Mouse (Mus musculus): ENCODE measurements around the gene Nfil3.

Gene Nfil3

DNA sequence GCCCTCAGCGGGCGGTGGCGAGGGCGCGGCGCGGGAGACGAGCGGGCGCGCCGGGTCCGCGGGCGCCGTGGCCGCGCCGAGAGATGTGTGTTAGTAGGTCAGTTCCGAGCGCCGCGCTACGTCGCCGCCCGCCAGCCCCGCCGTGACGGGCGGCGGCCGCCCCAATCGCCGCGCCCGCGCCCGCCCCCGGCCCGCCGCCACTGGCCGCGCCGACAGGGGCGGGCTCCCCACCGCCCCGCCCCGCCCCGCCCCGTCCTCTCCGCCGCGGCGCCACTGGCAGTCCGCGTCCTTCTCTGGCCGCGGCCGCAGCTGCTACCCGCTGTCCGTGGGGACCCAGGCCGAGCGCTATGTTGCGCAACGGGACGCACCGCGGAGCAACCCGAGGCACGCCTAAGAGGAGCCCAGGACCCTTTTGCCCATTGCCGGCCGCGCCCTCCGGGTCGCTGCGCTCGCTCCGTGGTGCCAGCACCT is at the start of gene Nfil3:
TSS of gene Nfil3 (minus strand) at position 123 of the 471 bp plus-strand sequence.
- DNase-seq = peak in 1 of 2 experiments; percentile 64

DNA sequence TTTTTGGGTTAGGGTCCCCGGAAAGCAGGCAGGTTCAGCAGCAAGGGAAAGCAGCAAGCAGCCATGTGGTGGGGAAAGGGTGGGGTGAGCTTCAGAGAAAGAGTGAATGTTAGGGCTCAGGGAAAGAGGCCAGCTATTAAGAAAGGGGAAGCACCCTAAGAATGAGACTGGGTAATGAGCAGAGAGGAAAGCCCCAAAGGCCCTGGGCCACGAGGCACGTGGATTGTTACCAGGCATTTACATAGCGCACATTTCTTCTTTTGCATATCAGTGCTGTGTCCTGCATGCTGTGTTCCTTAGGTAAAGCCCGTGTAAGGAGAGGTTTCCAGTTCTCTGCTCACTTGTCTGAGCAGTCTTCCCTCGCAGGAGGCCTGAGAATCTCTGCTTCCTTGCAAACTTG is 43.4 kb upstream of the Nfil3 start:
- peak; percentile 39 to 50 for DNase-seq

DNA sequence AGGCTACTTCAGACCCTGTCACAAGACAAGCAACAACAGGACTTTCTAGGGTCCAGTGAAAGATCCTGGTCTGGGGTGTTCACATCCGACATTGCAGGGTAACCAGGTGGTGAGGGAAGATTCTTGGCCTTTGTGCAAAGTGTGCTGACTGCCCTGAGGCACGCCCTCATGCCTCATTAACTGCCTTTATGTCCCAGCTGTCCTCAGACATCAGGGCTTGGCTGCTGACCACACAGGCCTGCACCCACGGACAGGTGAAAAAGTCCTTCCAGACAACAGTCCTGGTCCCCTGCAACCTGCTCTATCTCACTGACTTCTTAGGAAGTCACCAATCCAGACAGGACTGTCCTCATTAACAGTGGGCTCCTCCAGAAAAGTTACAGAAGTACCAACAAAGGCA is 39.4 kb upstream of the Nfil3 start:
- no peak for DNase-seq

DNA sequence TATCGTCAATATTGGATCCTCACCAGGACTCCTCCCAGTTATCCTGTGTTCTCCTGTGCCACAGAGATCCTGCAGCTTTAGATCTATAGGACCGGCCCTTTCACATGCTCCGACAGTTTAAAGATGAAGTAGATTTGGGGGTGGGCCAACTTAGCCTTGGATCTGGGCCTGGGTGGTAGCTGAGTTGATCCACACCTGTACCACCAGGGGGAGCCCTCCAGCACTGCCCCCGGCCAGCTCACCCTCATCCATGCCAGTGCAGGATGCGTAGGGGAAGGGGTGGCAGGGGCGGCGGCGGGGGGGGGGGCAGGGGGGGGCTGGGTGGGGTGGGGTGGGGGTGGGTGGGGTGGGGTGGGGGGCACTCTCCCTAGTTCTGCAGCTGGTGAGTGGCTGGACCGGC is 38.7 kb upstream of the Nfil3 start:
- peak; percentile 63 to 66 for DNase-seq

DNA sequence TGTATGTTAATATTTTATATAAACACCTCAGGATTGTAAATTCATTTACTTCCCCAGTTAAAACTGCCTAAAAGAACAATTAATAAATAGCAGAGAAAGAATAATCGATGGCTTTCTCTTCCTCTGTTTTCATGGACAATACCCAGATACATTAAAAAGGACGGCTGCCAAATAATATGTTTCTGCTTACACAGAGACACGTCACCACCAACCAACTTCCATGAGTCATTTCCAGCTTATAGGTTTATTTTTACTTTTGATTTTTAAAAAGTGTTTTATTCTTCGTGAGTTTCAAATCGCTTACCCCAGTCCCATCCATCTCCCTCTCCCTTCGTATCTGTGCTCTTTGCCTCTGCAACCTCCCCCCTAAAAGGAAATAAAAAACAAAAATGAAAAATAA is 38.1 kb upstream of the Nfil3 start:
- no peak for DNase-seq

DNA sequence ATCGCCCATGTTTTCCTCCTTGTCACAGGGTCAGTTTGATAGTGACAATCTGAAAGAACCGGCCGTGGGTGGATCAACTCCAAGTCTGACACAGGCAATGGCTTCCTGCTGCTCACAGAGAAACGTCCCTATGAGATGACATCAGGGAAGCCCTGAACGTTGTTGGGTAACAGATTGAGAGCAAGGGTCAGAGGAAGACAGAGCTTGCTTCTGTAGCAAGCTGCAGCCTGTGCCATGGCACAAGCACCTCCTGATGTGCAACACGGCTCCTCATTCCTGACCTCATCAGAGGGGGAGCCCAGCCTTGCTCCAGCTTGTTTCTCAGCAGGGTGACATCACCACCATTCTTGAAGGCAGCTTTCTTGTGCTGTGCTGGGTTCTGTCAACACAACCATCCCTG is 37.1 kb upstream of the Nfil3 start:
- DNase-seq = no peak

DNA sequence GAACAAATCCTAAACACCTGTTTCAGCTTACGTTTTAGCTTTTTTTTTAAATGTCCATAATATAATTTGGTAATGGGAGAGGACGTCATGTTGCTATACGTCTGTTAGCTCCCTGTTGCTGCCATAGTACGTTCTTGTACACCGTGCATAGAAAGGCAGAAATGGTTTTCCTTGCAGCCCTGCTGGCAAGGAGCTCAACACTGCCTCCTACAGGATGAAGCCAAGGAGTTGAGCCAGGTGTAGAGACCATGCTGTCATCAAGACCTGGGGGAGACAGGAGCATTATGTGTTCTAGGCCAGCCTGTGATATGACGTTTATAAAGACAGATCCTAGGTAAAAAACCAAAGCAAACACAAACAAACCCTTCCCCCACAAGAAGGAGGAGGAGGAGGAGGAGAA is 36.2 kb upstream of the Nfil3 start:
- no peak for DNase-seq

DNA sequence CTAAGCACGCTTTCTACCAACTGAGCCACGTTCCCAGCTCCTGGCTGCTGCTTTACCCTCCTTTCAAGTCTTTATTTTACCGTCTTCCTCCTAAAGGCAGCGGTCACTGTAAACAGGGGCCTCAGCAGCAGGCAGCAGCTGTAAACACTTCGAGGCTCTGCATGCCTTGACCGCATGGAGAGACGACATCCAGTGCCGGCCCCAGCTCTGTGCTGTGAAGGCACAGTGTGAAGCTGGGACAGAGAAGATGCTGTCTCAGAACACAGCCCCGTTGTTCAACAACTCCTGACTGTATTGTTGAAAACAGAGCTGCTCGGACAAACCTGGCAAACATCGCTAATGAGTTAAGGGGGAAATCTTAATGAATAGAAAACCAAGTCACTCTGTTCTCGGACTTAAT is 30.6 kb upstream of the Nfil3 start:
- DNase-seq = no peak

DNA sequence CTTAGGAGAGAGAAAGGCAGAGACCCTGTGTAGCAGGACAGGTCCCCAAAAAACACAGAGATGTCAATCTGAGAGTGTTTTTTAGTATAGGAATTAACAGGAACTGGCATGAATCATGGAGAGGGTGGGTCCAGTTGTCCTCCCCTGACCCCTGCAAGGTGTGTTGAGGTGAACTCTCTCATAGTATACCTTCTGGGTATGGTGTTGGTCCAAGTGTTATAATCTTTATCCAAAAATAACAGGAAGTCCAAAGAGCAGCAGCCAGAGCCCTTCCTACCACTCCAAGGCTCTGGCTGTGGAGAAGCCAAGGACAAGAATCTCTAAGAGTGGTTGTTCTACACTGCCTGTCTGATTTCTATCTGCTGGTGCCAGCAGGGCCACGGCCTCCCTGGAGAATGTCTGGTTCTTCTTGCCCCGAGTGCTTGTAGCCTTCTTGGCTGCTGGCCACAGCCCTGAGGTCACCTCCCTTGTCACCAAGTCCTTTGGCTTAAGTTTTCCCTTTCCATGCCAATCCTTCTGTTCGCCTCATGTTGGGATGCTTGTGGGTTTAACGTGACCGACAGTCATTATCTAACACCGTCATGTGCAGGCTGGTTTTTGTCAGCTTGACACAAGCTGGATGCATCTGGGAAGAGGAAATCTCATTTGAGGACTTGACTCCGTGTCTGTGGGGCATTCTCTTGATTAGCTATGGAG is 27.8 kb upstream of the Nfil3 start:
- DNase-seq = no peak

DNA sequence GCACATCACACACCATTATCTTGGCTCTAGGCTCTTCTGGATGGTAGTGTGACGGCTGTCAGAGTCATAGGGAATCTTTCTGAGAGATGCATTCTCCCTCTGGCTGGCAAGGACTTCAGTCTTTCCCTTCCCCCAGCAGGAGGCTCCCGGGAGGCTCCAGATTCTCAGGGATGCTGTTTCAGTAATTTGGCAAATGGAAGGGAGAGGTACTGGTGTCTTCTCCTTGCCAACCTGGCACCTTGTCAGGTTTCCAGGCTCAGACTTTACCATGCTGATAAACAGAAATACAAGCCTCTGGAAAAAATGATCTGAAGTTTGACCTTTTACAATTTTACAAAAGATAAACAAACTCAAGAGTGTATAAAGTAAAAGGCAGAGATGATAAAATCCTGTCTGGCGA is 26.9 kb upstream of the Nfil3 start:
- DNase-seq = no peak

DNA sequence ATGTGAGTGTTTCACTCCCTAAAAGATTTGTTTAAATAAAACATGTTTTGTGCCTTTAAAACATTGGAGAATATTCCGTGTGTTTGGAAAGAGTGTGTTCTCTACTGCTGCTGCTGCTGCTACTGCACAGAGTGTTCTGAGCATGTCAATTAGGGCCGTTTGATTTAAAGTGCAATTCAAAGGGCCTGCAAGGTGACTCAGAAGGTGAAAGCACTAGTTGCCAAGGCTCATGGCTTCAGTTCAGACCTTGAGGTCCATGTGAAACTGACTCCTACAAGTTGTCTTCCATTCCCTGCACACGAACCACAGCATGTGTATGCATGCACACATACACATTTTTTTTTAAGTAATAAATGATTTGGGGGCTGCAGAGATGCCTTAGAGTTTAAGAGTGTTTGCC is 22.4 kb upstream of the Nfil3 start:
- no peak for DNase-seq

DNA sequence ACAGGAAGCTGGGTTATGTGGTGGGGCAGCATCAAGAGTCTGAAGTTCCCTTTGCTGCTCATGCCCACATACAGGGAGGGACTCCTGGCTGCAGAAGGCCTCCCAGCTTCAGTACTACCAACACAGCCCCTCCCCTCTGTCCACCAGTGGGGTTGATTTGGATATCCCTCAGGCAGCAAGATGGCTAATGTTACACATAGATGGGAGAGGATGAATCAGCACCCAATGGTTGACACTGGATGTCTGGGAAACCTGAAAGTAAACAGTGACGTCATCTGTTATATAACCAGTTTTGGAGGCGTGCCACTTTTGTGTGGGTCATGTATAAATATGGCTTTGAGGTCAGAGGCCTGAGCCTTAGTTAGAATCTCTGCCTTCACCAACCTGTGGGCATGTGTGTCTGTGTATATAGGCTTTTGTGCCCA is 20.6 kb upstream of the Nfil3 start:
- DNase-seq = no peak

DNA sequence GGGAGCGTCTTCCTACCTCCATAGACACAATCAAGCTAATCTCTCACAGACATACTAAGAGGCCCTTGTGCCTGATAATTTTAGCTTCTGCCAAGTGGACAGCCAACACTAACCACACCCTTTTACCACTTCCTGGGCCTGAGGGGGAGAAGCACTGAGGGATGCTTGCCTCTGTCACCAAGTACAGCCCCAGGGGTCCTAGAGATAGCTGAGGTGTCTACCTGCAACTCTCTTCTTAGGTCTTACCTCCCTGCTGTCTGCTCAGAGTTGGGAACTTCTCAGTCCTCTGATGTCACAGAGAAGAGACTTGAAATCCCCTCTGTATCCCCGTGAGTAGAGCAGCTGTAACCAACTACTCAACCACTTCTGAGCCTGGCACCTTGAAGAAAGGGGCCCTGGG is 19.6 kb upstream of the Nfil3 start:
- no peak for DNase-seq

DNA sequence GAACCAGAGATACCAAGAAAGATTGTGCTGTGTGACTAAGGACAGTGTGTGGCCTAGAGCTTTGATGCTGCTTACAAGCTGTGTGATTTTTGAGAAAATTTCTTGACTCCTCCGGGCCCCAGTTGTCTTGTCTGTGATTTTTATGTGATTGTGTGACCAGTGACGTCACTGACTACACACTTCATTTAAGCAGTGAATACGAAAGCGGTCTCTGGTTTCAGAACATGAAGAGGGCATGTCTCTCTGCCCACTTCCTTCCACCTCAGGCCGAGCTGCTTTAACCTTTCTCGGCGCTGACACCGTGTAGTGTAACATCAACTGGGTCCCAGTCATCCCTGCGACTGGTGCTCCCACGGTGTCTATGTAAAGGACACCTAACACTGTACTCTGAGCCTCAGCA is 17.7 kb upstream of the Nfil3 start:
- no peak for DNase-seq

DNA sequence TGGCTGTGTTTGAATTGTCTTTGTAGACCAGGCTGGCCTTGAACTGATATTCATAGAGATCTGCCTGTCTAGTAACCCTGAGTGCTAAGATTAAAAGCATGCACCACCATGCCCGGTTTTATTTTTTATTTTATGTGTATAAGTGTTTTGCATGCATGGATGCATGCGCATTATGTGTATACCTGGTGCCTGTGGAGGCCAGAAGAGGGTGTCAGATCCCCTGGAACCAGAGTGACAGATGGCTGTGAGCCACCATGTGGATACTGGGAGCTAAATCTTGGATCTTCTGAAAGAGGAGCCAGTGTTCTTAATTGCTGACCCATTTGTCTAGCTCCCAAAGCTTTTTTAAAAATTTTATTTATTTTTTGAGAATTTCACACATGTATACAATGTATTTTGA is 16.9 kb upstream of the Nfil3 start:
- no peak for DNase-seq

DNA sequence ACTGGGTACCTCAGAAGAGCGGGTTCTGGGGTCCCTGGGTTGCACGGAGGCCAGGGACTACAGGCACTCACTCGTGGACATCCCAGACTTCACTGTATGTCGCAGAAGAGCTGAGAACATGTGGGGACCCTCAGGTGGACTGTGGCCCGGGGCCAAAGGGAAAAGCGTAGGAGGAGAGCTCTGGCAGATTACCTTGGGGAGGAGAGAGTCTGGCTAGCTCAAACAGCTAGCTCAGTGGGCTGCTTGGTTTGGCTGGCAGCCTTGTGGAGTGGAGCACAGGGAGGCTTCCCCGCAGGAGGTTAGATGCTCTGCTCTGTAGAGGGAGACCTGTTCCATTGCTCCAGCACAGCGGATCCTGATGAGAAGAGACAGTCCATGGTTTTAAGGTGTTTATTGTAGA is 15.3 kb upstream of the Nfil3 start:
- DNase-seq = no peak

DNA sequence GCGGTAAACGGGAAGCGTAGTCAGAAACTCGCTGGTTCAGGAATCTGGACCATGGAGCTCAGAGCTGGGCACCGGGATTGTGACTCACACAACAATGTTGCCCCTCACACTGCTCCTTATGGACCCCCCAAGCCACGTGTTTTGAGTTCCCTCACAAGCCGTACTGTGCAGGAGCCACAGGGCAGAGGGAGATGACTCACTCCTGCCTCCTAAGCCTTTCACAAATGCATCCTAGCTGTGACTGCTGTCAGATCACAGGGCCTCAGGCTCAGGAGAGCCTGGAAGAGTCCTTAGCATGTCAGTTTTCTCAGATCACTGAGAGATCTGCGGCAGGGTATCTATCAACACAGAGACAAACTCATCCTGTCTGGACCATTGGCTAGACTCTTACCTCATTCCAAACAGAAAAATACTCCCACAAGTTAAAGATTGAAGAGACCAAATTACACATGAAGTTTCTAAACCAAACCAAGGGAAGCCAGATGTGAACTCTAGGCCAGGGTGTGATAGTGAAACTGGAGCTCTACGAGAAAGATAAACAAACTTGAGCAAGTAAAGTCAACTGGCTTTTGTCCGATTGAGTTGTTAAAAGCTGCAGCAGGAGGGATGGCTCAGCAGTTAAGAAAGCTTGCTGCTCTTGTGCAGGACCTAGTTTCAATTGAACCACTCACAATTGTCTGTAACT is 13.5 kb upstream of the Nfil3 start:
- no peak for DNase-seq

DNA sequence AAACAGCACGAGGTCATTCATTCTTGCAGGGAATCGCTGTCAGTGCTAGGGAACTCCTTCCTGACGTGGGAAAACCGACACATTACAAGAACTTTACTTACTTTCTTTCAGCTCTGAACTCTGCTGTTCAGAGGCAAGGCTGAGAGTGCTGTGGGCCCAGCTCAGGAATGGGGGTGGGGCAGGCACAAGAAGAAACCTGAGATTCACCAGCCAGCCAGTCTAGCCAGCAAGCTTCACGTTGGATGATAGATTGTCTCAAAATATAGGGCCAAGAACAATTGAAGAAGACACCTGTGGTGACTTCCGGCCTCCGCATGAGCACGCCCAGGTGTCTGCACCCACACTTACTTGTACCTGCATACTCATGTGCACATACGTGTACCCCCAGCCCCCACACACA is 9.3 kb upstream of the Nfil3 start:
- no peak for DNase-seq

DNA sequence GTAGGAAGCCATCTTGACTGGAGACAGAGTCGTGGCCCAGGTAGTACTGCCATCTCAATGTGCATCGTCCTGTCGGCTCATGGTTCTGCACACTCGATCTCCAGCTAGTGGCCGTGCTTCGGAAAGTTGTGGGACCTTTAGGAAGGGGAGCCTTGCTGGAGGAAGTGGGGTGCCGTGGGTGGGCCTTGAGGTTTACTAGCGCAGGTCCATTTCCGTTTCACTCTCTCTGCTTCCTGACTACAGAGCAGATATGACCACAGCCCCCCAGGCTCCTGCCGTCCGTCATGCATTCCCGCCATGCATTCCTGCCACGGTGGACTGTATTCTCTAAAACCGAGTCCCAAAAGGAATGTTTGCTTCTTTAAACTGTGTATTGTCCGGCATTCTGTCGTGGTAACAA is 8.1 kb upstream of the Nfil3 start:
- DNase-seq = no peak

DNA sequence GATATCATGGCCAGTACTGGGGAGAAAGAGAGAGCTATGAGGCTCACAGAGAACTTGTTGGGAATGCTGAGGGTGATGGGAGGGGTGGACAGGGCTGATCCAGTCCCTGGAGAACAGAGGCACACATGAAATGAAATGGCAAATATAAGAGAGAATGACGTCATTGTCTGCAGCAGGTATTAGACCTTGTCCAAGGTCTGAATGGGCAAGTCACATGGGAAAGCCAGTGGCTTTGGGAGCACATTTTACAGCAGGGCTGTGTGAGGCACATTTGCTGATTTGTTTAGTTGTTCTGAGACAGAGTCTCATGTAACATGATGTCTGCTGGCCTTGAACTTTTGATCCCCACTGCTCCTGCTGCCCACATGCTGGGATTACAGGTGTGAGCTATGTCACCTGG is 7.0 kb upstream of the Nfil3 start:
- DNase-seq = no peak

DNA sequence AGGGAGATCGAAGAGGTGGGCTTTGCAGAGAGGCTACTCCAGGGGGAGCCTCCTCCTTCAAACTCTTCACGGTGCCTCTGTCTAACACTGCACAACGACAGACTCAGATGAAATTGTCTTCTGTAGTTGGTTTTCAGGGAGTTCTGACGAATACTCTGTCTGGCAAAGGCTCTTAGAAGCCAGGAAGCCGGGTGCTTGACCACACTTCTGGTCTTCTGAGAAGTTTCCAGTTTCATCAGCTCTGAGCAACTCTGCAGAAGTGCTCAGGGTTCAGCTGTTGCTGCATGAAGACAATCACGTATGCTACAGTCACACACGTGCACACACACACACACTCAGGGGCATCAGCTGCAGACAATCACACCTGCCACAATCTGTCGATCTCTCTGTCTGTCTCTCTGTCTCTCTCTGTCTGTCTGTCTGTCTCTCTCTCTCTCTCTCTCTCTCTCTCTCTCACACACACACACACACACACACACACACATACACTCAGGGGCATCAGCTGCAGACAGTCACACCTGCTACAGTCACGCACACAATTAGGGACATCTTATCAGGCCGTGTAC is 5.4 kb upstream of the Nfil3 start:
- no peak for DNase-seq

DNA sequence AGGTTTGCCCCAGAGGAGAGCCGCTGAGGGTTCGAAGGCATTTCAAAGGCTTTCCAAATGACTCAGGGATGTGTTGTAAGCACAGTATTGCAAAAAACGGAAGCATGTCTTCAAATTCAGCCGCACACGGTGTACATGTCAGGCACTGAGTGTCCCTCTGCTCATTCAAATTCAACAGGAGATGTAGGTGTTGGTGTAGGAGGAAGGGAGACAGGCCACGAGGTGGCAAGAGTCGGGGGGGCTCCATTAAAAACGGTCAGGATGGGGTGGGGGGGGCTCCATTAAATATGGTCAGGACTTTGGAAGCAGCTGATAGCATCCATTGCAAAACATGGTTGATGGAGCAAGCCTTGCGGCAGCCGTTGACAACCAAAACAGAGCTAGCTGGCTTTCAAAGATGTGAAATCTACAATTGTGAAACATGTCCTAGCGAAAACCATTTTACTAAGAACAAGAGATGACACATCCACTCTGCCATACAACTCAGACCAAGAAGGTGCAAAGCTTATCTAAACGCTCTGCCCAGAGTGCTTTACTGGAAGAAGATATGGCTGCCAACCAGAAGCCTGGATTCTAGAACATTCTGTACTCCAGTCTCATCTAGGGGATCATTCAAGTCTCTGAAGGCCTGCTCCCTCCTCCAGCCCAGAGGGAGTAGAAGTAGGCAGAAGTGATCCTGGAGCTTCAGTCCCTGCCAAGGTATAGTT is 4.8 kb upstream of the Nfil3 start:
- no peak for DNase-seq

DNA sequence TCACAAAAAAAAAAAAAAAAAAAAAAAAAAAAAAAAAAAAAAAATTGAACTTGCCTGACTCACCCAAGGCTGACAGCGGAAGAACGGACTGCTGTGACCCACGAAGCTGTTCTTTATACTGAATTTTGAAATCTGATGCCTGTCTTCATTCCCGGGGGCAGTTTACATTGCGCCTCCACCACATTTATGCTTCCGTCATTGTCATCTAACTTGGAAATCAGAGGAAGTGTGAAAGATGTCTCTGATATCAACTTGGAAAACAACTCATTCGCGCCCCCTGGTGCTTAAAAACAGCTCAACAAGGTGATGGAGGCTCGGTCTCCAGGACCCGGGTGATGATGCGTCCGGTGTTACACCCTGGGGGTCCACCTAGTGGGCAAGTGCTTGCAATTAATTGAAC is 1.8 kb upstream of the Nfil3 start:
- DNase-seq = peak; percentile 91 to 93
